Mouse (Mus musculus): ENCODE measurements at regions not wholly inside any gene's neighbourhood (a gene's known extent, or its start where the extent isn't known, plus 50 kb on each side); places are given as distances from the start of the nearest gene placed in this dataset.

DNA sequence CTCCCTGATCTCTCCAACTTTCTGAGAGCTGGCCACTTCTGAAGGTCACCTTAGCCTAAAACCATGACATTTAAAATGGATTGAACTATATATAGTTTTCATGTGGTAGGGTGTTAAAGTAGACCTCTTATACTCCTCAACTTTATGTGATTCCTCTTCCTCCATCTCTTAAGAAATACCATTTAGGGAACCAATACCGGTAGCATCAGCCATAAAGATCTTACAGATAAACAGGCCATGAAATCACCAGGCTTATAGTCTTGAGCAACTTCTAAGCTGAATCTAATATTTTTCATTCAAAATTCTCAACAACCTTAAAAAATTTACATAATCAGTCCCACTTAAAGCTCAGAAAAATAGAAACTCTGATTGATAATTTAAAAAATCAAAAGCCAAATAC lies 56.2 kb downstream of the Rpl36a-ps1 start:
- no peak for DNase-seq

DNA sequence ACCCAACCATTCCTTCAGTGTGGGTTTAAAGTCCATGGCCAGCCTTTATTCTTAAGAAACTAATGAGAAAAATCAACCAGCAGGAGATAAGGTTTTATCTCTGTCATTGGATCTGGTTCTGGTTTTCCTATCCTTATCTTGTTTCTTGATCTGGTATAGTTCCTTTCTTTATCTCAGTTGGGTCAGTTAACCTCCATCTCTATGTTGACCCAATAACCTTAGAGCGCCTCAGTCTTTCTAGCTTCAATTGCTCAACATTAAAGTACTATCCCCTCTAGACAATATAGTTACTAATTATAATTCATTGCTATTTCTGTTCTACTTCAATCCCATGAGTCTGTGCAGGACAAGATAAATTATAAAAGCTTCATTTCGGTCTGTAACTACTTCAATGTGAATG lies 56.7 kb downstream of the Rpl36a-ps1 start:
- DNase-seq: no peak

DNA sequence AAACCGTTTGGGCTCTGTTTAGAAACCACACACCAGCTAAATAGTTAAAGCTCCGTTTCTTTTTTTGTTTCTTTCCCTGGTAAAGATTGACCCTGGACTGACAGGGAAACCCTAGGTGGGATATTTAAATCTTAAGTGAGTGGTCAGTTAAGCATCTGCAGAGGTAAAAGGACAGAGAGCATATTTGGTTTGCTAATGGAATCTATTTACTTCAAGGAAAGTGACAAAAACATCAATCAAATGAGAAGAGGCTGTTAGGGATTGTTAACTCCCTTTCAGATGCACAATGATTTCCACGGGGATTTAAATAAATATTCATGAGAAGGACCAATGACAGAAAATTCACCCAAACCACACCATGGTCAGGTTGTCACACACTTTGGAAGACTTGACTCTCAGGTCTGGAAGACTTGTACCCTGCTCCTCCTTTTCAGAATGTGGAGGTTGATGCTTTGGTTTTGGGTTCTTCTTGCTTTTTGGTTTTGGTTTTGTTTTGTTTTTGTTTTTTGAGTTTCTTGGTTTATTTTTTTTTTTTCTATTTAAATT lies 60.7 kb downstream of the Rpl36a-ps1 start:
- DNase-seq: no peak

DNA sequence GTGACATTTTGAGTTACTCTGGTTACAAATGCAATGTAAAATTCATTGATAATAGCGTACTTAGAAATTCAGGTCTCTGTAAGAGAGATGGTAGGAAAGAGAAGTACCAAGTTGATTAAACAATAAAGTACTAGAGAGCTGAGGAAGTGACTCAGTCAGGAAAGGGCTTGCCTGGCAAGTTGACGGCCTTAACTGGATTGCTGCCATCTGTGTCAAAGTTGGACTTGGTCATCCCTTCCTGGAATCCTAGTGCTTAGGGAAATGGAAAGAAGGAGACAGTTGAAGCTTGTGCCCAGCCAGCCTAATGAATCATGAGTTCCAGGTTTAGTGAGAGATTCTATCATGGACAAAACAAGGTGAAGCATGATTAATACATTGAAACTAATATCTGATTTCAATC lies 64.8 kb downstream of the Rpl36a-ps1 start:
- DNase-seq: no peak

DNA sequence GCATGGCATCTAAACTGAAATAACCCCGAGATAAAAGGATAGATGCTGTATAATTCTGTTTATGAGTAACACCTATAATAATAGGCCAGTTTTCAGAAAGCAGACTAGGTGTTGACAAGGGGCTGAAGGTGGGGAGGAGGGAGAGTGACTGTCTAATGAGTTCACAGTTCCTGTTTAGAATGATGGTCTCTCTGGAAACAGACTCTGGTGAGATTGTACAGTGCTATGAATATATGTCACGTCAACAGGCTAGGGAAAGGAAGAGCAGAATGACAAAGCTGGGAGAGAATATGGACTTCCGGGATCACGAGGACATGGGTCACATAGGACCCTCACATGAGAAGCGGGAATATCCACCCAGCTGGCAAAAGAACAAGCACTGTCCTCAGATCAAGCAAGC lies 85.9 kb downstream of the Rpl36a-ps1 start:
- no peak for DNase-seq

DNA sequence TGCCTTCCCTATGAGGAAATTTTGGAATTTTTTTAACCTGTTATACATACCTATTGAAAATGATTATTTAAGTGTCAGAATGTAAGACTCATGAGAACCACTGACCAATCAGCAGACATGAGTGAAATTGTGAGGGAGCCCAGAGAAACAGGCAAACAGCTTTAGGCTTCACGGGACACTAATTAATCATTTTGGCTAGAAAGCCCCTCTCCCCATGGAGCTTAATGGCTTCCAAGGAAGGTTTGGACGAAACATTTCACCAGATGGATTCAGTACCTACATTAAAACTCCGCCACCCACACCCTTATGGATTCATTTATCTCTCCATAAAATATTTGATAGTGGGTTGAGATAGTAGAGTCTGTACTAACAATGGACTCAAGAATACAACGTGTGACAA lies 95.2 kb downstream of the Rpl36a-ps1 start:
- DNase-seq: no peak

DNA sequence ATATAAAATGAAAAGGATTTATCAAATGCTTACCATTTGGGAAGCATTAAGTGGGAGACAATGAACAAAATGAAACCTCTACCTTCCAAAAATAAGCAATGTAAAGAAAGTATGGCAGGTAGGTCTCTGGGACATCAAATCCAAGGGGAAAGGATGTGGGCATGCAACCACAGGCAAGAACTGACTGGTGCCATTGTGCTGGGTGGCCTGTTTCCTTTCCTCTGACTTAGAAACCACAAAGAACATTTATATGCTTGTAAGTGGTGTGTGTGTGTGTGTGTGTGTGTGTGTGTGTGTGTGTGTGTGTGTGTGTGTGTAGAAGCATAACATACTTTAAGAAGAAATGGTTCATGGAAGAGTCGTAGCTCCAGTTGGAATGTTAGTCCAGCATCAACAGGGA lies 96.7 kb downstream of the Rpl36a-ps1 start:
- DNase-seq: no peak

DNA sequence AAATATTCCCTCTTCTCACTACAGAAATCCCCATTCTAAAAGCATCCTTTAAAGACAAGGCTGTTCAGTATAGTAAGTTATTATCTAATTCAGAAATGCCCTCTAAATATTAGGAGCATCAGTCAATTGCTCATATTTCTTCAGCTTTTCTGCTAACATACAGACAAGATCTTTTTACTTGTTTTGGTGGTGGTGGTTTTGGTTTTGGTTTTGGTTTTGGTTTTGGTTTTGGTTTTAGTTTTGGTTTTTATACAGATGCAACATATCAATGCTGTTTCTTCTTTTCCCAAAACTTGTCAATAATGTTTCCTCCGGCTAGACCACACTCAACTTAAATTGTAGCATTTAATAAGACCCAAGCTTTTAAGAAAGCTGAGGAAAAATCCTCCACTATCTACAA lies 98.2 kb downstream of the Rpl36a-ps1 start:
- DNase-seq: no peak

DNA sequence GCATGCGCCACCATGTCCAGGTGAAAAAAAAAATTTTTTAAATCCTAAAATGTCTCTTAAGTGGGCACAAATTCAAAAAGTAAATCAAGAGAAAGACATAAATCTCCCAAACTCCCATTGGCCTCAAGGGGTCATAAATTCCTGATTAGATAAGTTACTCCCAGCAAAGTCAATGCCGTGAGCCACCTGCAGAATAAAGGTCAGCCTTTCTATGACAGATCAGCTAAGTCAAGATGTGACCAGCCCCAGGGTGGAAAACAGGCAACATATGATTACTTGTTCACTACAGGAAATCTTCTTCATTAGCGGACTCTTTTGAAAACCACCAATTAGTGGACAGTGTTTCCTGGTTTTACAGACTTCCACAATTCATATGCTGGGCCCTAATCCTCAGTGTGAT lies 101.4 kb downstream of the Rpl36a-ps1 start:
- no peak for DNase-seq

DNA sequence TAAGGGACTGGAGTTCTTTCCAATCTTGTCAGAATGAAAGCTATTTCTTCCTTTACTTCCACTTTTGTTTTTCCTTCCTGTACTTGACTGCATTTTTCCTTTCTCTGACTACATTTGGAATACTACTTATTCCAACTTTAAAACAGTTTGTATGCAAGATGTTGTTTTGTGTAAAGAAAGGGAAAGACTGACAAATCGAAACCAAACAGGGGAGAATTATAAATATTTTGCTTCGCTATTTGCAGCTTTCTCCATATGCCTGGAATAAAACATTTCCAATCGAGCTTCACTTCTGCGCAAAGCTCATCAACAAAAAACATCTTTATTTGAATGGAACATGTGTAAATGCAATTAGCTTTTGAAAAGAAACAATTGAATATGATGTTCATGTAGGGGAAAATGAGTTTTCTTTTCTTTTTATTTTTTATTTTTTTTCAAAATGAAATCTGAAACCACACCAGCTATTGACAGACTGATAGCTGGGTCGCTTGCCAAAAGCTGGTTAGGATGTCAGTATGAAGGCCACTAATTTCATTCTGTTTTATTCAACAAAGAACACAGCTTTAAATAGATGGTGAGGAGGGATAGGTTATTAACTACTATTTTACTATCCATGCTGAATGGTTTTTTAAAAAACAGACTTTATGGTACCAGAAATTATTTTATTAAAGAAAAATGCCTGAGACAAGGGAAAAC lies 102.7 kb downstream of the Rpl36a-ps1 start:
- no peak for DNase-seq

DNA sequence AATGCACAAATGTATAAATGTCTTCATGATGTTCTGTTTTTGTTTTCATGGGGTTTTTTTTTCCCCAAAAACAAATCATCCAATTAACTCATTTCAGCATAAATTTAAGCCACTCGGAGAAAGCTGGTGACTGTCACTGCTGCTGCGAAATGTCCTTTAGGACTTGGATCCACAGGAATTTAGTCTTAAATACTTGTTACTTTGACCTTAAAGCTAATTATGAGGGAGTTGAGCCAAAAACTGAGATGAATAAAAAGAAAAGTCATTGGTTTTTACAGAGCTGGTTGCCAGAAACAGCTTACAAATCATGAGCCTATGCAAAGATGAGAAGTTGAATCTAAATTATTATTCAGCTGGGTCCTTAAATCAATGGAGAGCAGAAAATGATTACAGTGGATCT lies 106.5 kb downstream of the Rpl36a-ps1 start:
- DNase-seq: no peak

DNA sequence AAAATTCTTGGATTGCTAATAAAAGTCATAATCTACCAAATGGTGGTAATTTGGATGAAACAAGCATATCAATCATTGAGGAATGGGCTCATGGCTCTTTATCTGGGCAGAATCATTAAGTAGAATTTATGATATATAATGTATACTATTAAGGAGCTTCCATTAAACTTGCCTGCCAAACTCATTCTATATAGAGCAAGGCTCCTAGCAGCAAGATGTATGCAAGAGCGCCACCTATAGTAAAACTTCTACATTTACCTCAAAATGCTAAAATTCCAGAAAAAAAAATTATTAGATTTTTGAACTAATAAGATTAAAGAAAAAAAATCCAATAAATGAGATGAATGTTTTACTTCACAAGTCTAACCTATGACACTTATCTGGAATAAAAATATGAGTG lies 107.1 kb downstream of the Rpl36a-ps1 start:
- DNase-seq: no peak

DNA sequence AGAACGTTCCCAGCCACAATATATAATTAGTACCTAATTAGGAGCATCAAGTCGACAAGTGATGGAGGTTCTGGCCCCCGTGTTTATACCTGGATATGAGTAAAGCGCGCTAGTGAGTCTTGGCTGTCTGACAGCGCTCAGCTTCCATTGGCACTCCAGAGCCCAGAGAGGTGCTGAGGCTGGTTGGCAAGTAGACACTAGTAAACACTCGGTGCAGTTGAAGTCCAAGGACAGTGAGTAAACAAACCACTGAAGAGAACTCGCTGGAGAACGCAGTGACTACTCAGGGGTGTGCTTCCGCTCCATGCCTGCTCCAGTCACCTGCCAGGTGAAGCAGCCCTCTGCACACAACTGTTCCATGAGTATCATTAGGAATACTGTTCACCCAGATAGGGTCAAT lies 111.5 kb downstream of the Rpl36a-ps1 start:
- no peak for DNase-seq

DNA sequence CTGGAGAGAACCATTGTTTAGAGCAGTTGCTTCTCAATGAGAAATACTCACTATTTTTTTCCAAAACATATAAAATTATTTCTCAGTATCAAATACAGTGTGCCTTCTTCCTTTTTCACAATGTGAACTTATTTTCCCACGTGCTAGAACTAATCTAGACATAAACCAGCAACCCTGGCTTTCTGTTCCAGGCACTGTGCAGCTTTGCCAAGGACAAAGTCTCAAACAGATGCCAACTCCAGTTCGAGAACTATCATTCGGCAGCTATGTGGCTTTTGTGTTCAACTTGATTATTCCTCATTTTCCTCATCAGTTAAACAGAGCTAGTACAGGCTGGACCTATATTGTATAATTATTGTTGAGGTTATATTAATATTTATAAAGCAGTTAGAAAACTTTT lies 116.2 kb downstream of the Rpl36a-ps1 start:
- no peak for DNase-seq

DNA sequence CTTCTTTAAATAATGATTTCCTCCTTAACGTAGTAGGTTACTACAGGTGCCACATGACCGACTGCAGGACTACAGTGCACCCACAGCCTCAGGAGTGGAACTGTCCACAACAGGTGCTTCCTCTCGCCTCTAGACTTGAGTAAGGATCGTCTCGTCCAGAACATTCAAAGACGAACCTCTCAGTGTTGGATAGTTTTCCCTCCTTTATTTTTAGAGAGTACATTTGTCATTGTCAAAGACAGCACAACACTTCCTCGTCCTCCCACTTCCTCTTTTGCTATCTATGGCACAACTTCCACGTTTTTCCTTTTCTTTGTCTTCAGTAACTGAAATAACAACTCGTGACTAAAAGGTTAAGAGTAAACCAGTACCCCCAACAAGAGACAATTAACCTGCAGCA lies 120.7 kb downstream of the Rpl36a-ps1 start:
- DNase-seq: no peak

DNA sequence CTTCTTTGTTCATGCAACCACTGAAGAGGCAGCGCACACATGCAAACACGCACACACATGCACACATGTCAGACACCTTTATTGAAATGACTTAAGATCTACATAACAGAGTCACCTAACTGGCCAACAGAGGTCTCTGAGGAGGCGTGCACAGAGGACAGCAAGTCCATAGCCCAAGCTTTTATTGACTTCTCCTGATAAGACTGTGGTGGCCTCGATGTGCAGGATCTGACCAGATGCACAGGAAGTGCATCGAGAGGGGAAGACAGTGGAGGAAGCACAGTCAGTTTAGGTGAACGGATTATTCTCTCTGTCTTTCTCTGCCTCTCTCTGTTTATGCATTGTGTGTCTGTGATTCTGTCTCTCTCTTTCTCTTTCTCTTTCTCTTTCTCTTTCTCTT lies 124.2 kb downstream of the Rpl36a-ps1 start:
- DNase-seq: no peak

DNA sequence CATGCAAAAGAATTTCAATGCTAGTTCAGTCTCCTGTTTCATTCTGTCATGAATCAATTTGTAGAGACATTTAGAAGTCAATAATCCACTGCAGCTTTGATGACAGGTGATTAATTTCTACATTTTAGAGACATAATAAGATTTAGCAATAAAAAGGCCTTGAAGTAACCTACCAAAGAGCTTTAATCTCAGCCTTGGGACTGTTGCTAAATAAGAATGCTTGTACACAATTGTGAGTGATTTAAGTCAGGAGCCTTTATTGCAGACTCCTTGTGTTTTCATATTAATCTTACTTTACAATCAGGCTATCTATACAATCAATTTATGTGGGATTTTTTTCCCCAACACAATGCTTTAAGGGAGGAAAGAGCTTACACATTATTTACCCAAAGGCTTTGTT lies 127.2 kb downstream of the Rpl36a-ps1 start:
- DNase-seq: no peak

DNA sequence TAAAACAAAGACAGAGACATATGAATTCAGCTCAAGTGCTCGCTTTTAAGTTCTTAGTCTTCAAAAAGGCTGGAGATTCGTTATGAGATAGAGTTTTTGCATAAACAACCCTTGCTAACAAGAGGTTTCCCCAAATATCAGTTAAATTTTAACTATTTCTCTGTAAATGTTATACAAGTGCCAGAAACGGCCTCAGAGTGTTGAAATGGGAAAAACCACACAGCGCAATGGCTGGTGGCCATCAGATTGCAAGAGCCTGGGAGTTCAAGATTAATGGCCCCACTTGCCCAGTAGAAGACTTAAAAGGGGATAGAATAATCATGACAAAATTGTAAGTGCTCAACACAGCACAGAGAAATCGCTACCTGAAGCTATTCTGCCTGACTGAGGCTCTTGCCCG lies 130.1 kb downstream of the Rpl36a-ps1 start:
- no peak for DNase-seq

DNA sequence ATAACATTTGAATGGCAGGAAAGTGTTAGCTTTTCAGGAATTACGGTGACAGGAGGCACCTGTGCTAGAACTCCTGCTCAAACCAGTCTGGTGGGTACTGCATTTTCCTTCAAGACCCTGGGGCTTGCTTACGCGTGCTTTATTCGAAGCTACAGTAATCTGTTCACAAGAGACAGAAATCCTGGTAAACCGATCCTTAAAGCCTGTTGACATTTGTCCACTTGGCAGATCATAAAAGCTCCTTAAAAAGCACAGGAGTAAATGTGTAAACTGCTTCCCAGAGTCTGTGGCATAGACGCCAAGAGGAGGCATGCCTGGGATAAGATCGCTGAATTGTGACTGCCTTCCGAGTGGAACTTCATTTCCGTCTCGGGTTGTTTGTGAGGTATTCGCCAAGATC lies 130.5 kb downstream of the Rpl36a-ps1 start:
- no peak for DNase-seq

DNA sequence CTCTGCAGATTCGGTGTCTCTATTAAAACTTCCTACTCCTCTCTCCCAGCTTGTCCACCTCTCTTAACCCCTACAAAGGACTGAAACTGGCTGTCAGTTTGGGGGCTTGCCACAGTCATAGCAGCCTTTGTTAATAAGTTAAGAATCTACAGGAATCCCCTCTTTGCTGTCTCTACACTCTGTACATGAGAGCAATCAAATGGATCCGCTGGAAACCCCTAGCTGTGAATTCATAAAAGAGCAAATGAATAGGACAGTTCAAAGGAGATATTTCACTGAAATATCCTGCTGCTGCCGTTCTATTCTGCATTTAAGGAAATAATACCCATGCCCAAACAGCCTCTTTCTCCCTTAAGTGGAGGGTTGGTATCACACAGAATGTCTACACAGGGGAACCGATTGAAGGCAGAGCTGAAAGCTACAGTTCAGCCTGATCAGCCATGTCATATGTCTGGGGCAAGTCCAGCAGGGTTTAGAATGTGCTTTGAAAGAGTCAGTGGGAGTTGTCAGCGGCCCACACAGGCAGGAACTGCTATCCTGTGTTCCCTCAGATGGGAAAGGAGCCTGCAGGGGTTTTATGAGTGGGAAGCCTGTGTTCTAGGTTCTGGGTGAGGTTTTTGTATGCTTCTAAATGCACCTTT lies 131.9 kb downstream of the Rpl36a-ps1 start:
- DNase-seq: no peak

DNA sequence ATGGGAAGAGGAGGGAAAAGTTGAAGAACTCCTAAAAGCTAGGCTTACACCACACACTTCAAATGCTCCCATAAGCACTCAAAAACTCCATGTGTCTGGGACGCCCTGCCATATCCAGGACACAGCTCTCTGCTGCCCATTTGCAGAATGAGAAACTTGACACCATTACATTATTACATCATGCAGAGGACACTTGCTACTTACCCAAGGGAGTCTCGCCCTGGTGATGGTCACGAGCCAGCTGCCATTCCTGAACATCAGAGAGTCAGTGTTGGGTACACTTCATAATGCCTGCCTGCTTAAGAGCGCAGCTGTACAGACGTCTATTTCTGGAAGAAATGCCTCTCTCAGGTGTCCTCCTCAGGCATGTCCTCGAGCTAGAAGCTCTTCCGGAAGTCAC lies 135.3 kb downstream of the Rpl36a-ps1 start:
- DNase-seq: no peak

DNA sequence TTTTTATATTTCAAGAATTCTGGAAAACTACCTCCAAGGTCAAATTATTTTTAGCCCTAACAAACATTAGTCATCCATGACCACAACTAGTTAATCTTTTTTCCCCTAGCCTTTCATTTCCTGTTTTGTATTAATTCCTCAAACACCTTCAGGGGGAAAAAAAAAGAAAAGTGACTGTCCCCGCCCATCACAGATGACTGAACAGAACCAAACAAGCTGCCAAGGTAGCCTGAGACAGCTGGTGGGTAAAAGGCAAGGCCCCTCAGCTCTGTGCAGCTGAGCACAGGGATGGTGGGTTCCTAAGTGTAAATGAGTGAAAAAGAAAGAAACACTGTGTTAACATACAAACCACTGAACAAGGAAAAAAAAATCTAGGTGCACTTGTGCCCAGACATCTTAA lies 145.6 kb downstream of the Rpl36a-ps1 start:
- DNase-seq: no peak

DNA sequence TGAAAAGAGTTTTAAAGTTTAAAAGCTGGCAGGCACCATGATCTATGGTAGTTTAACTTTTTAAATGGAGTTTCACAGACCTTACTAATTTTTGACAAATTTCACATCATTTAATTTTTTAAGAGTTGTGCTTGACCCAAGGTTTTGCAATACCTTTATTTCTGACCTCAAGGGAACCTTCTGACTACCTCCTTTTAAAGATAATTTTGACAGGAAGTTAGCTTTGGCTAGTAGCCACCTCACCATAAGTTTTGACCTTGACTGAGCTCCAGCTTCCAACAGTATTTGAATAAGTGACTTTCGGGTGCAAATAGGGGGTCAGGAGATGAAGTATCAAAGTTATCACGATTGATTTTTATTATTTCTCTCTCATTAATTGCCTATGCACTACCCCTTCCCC lies 149.9 kb downstream of the Rpl36a-ps1 start:
- no peak for DNase-seq

DNA sequence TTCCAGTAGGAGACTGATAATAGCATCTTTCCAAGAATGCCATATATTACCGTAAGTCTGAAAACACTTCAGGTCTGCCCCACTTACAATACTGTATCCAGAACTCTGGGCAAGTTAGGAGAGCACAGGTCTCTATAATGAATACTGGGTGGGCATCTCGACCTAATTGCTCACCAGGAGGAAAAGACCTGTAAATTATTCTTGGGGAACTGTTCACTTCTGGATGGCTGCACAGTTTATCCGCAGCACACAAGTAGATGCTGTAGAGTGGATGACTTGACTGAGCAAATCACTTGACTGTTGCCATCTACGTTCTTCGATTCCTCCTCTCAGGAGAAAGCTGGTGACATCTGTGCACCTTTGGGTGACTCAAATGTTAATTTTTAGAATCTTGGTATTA lies 159.8 kb downstream of the Rpl36a-ps1 start:
- DNase-seq: no peak

Data from right cerebral cortex, adult 18-20 months (tissue).